Mouse (Mus musculus) thymus, postnatal 25 days (tissue): ENCODE data around the gene Thbs4.

Source experiments
- DNase-seq: peaks from one replicate; pipeline ENCODE4 v3.0.0; 2022

The Thbs4 gene

DNA sequence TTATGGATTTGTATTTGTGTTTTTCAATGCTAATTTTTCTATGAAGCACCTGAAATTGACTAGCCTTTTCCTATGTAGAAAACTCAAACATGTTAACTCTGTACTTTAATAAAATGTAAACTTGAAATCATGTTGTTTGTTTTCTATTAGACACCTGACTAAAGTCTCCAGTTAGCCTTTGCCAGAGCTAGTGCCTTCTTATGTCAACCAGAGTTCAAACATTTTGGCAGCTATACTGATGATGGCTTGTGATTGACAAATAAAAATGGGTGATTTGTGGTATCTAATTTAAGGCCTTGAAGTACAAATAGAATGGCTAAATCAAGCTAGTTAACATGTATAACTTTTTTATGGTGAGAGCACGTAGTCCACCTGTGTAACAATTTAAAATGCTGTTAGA, 82.8 kb downstream of the Thbs4 start:
- no peak for DNase-seq

DNA sequence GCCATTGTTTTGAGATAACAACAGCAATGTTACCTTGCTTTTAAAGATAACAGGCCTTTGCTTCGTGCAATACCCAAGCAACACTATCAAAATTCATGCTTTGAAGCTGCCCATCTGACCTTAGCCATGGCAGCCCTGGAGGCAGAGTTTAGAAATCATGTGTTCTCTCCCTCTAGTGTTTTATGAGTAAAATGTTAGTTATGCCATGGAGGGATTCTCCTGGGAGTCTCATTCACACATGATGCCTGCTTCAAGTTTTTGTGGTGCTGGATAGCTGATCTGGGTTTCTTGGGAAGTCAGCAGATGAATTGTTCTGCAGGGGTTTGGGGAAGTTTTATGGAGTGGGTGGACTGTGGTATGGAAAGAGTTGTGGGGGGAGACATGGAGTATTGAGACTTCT, 84.3 kb downstream of the Thbs4 start:
- no peak for DNase-seq

DNA sequence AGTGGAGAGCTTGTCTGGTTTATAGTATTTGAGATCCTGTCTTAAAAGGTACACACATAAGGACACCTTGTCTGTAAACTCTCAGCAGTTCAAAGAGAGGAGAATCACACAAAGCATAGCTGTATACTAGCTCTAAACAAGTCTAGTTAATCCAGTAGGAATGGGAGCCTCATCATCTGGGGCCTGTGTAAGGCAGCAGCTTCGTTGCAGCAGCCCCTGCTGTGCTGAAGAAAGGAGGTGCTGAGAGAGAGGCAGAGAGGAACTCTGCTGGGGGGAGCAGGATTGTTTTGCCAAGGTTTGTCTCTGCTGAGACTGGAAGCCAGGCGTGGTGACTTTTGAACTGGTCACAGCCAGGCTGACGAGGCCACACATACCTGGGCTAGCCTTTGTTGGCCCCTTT, 85.1 kb downstream of the Thbs4 start:
- DNase-seq, result no peak

DNA sequence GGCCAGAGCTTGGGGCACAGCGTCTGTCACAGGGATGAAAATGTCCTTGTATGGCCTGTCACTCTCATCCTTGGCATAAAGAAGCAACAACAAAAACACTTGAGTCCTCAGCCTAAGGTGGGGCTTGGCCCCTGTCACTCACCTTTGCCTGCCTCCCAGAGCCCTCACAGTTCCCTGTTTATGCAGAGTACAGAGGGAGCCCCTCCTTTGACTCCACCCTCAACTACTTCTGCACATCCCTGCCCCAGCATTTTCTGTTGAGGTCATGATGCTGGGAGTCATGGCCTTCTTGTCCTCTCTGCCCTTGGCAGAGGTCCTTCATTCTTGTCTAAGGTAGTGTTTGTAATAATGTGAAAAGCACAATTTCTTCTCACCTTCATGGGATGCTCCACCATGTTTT, 86.2 kb downstream of the Thbs4 start:
- no peak for DNase-seq

DNA sequence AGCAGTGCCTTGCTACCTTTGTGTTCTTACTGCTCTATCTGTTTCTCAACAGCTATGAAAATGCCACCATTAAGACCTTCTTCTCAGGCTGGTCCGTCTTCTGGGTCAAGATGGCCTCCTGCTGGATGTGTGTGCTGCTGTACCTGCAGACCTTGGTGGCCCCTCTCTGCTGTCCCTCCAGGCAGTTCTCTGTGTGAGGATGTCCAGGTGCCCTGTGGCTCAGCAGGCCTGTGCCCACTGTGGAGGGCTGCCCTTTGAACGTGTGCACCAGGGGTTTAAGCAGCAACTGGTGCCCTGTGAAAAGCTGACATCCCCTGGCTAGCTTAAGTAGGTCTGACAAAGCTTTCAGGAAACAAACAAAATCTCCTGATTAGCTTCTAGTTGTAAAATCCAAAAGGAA, 86.7 kb downstream of the Thbs4 start:
- DNase-seq, result no peak

DNA sequence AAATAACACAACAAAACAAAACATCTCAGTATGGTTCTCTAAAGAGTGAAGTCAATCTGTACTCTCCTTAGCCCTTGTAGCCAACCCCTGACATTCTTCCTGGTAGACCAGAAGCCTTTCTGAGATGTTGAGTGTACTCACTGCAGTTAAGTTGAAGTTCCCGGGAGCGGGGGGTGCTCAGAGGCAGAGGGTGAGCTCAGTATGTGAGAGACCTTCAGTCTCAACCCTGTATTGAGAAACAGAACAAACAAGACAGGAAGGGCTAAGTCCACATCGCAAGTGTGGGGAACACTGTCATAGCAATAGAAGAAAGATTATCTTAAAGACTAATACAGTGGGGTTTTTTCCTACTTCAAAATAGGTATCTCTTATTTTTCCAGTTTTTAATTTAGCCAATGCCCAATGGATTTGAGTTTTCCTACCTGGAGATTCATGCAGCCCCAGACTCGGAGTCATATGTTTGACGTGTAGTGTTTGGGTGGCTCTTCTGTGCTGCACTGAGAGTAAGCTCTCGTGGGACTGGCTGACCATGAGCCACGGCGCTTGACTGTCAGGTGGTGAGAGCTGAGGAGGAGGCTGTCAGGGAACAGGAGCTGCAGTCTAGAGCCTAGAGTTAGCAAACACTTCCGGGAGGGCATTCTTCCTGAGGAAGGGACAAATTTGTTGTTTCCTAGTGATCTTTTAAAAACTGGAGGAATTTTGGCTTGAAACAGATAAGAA, 88.1 kb downstream of the Thbs4 start:
- no peak for DNase-seq

DNA sequence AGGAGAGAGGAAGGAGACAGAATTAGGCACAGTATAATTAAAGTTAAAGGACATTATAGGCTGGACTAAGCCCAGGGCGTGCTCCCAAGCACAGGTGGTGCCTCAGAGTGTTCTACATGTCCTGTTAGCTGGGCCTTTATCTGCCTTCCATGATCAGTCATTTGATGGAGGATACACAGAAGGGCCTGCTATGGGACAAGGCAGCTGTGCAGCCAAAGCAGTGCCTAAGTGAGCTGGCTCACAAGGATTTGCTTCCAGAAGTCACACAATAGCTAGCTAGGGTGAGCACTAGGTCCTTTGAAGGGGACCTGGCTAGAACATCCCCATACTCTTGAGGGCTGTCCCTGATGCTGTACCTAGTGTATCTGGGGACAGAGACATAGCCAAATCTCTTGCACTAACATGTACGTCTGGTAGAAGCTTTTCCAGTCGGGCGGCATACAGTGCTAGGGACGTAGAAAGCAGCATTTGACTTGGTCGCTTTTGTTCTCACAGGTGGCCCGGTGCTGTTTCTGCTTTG, 89.5 kb downstream of the Thbs4 start:
- DNase-seq, result no peak

DNA sequence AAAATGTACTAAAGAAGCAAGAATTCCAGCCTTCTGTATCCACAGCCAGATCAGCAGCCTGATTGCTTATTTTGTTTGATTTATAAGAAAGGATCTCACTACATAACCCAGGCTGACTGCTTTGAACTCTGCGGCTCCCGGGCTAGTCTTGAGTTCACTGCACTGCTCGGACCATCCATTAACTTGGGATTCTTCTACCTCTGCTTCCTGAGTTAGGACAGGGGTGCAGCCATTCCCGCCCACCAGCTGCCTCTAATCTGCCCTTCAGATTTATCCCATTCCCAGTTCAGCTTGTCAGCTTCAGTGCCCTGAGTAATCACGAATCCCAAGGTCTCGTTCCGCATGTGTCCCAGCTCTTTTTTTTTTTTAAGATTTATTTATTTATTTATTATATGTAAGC, 90.4 kb downstream of the Thbs4 start:
- no peak for DNase-seq

DNA sequence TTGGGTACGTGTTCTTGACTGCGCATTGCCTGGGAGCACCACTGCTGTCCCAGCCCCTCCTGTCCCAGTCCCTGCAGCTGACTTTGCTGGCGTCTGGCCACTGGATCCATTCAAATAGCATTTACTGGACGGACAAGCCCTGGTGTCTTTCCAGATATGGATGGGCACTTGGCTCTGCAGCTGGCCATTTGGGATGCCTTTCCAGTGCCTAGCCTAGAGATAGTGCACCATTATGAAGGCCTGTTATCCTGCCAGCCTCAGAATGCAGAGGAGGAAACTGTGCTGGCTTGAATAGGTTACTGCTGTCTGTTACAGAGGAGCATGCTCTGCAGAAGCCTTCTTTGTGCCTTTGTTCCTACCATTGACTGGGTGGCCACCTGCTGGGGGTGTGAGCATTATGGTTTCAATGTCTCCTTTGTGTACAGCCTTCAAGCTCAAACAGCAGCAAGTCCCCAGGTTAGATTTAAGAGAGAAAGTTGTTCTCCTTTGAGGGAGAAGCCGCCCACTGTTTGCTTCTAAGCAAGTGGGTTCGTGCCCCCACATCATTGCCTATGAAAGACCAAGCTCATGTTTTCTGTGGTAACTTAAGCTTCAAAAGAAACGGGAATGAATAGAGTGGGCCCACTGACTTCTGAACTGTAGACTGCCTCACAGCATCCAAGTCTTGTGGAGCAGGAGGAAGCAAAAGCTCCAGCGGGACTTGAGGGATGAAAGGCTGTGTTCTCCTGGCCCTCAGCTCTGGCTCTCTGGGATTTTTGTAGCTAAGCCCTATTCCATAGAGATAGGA, 91.2 kb downstream of the Thbs4 start:
- DNase-seq, result peak; percentile 74

DNA sequence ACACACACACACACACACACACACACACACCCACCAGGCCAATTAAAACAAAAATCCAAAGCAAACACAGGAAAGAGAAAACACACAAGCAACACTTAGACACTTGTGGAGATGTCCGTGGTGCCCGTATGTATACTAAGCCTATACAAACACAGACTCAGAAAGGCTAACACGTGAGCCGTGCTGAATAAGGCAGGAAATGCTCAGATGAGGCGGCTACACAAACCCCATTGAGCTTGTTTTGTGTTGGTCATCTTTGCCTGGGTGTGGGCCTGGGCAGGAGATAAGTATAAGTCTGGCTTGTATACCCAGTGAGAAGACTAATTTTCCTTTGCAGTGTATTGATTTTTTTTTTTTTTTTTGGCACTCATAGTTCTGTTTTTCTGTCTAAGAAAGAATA, 92.6 kb downstream of the Thbs4 start:
- DNase-seq, result no peak
